Mouse (Mus musculus) gastrocnemius, postnatal 4 days (tissue): ENCODE results near the gene 5730596B20Rik. TPM values are rescaled to one million over a fixed set of nuclear protein-coding genes. Genes with fewer than 3 reads are reported as not detected.

Source experiments
- DNase-seq, 2 experiments: peaks; one replicate each; pipeline ENCODE4 v3.0.0; 2021 to 2022; ENCODE audit warnings: low spot score in 2 of 2, mixed read lengths in 2 of 2
- microRNA-seq: library from miRNA; unstranded; fragments of <30 nt; microRNA quantifications from one replicate; pipeline ENCODE4 v1.2.0, GENCODE M21; 2021
- total RNA-seq, 2 experiments: library from RNA; stranded (reverse); gene quantifications; 2 replicates each; pipeline ENCODE4 v1.2.3; 2021

Gene 5730596B20Rik
- total RNA-seq, 2 experiments from 2014 or later = 0.34 to 0.54 TPM

GRCm38 (mm10) chr6:52222729-52223128, 45.4 kb downstream of the 5730596B20Rik start:
- DNase-seq = no peak

GRCm38 (mm10) chr6:52223939-52224760, 46.9 kb downstream of the 5730596B20Rik start:
- no peak for DNase-seq

- no peak for DNase-seq
Observed at GRCm38 (mm10) chr6:52224895-52225611, 47.8 kb downstream of the 5730596B20Rik start.

GRCm38 (mm10) chr6:52225612-52226568, 48.6 kb downstream of the 5730596B20Rik start:
- peak; percentile 79 to 89 for DNase-seq

GRCm38 (mm10) chr6:52226569-52227257, 49.4 kb downstream of the 5730596B20Rik start:
- no peak for DNase-seq

DNA sequence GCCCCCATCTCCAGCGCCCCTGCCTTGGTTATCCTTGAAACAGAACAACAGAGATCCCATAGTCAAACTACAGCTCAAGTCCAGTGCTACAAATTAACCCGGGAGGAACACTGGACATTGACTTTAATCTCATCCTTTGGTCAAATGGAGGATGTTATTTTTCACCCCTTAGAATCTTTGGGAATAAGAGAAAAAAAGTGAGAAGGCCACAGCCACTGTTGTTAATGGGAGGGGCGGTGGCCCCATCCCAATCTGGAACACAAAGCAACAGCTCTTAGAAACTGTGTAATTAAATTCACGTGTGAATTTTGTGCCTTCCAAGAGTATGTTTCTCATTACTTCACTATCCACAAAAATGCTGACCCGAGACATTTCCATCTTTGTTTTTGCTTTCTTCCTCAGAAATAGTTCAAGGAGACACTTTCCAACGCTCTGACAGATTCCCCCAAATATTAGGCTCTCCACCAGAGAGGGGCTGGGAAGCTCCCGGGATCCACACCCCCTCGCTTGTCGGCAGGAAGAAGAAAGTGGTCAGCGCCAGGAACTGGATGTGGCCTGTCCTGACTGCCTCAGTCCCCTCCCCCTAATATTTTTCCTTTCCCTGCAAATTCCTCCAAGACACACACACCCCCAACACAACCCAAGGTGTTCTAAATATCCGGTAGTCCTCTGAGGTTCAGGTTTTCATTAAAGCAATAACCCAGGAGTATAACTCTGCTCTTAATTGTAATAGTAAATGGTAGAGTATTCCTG, 50.3 kb downstream of the 5730596B20Rik start:
- no peak for DNase-seq

DNA sequence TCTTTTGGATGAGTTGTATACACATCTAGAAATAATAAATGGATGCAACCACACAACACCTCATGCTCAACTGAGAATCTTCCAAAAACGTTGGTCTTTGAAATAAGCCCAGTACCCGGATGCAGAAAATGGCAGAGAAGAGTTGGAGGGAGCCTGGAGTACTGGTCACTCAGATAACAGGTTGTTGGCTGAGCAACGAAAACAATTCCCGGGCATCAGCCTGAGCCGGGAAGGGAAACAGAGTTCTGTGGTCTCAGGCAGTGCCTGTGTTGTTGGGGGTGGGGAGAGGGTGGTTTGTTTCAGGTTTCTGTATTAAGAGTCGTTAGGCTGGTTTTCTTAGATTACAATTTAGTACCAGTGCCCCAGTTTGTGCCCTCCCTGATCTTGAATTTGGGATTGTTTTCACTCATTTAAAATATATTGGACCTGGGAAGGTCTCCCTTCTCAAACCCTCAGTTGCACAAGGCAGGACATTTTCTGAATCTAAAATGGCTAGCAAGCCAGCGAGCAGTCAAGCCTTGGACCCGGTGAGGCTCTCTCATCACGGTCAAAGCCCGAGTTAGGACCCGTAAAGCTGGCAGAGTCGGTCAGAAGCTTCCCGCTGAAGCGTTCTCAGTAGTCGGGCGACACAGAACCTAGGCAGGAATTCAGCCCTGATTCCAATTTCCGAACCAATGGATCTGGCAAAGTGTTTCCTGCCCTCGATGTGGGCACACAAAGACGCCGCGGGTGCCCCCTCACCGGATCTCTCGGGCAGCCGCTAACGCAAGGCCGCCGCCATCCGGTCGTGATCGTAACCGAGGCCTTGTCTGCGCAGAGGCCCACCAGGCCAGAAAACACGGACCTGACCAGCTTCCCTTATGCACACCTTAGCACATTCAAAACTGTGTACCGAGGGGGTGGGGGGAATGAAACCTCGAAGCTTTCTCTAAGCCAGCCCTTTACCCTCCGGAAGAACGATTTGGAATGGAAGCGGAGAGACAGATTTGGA, 51.5 kb downstream of the 5730596B20Rik start:
- peak in 1 of 2 experiments; percentile 64 for DNase-seq

GRCm38 (mm10) chr6:52229558-52230416, 52.5 kb downstream of the 5730596B20Rik start:
- peak in 1 of 2 experiments; percentile 55 for DNase-seq

Small RNA genes within 50 kb of the gene (microRNA-seq; reads per million reads assigned to microRNA genes)
- gene Mir196b = 11,370 reads per million, percentile 94 among the genes with 10 or more reads in this experiment

Other genes with a start within 250 kb of the 5730596B20Rik start
- 10 to 100 TPM; 10.0 to 12.3 TPM for gene Skap2, start 164.9 kb upstream of the 5730596B20Rik start, total RNA-seq
- under 1 TPM; 0.34 to 0.54 TPM for gene Hoxa1, start 19.2 kb upstream of the 5730596B20Rik start, total RNA-seq
- gene Hoxa2, start 12.7 kb upstream of the 5730596B20Rik start, total RNA-seq = 1 to 10 TPM; 1.1 to 1.5 TPM
- gene Hoxa4, start 14.3 kb downstream of the 5730596B20Rik start, total RNA-seq = 10 to 100 TPM in 1 of 2 experiments, 1 to 10 TPM in 1; 9.2 to 11.8 TPM
- gene Hoxa5, start 27.1 kb downstream of the 5730596B20Rik start, total RNA-seq = 1 to 10 TPM; 4.4 to 5.1 TPM
- 1 to 10 TPM; 3.0 to 3.5 TPM for gene Hoxa6, start 31.2 kb downstream of the 5730596B20Rik start, total RNA-seq
- gene Hoxa3, start 35.8 kb downstream of the 5730596B20Rik start, total RNA-seq = 1 to 10 TPM; 3.2 to 4.1 TPM
- under 1 TPM in 1 of 2 experiments, not detected in 1; 0.73 TPM for gene Gm28308, start 35.8 kb downstream of the 5730596B20Rik start, total RNA-seq
- 10 to 100 TPM; 11.2 to 12.5 TPM for gene Hoxa7, start 44.4 kb downstream of the 5730596B20Rik start, total RNA-seq
- gene Hoxa9, start 53.6 kb downstream of the 5730596B20Rik start, total RNA-seq = 10 to 100 TPM; 16.5 to 17.7 TPM
- gene Hoxa10, start 63.4 kb downstream of the 5730596B20Rik start, total RNA-seq = 10 to 100 TPM; 31.5 to 32.3 TPM
- 1 to 10 TPM; 6.0 to 6.6 TPM for gene Hoxa11, start 68.3 kb downstream of the 5730596B20Rik start, total RNA-seq
- gene Hoxa13, start 83.4 kb downstream of the 5730596B20Rik start, total RNA-seq = 1 to 10 TPM; 1.1 to 1.3 TPM
- gene Evx1, start 136.0 kb downstream of the 5730596B20Rik start, total RNA-seq = not detected